Mouse (Mus musculus) neural tube, embryonic 10.5 days (tissue): Measurements from ENCODE around the gene Cyp39a1.

ENCODE experiments used
- DNase-seq: peaks from one replicate; pipeline ENCODE4 v3.0.0-alpha.2; 2017; ENCODE audit warnings: low spot score; ENCODE audit errors: extremely low spot score

Cyp39a1 gene

DNA sequence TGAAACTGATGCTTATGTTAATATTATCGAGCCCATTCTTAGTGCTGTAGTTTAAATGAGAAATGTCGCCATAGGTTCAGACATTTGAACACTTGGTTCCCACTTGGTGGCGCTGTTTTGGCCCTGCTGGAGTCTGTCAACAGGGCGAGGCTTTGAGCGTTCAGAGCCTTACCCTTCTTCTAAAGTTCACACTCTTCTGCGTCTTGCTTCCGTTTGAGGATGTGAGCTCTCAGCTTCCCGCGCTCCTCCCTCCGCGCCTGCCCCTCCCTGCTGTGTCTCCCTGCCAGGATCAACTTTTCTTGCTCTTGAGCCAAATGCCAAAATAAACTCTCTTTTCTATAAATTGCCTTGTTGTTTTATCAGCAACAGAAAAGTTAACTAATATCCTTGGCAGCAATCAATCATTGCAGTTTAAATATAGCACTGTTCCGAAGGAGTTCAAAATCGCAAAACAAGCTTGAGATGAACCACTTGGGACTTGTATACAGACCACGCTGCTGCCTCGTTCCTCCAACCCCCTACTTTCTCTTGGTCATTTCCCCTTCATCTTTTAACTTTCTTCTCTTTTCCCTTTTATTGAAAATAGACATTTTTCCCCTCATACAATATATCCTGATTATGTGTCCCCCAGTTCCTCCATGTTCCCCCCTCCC is 91.5 kb downstream of the Cyp39a1 start:
- no peak for DNase-seq

- no peak for DNase-seq
These were observed 117.3 kb downstream of the Cyp39a1 start for GRCm38 (mm10) chr17:43784531-43784930.

DNA sequence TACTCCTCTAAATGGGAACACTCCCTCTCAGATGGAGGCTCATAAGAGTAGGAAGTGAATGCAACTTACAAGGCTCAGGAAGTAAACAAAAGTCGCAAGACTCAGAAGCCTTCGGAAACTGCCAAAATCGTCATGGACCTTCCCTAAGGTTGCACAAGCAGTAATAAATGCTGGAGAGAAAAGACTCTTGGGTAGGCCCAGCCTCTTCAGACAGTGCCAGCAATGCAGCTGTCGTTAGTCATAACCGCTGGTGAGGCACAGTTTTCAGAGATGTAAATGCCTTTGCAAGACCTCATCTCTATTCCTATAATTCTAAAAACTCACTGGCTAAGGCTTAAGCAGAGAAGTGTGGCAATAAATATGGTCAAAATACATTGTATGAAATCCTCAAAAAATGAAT is 121.0 kb downstream of the Cyp39a1 start:
- no peak for DNase-seq

DNA sequence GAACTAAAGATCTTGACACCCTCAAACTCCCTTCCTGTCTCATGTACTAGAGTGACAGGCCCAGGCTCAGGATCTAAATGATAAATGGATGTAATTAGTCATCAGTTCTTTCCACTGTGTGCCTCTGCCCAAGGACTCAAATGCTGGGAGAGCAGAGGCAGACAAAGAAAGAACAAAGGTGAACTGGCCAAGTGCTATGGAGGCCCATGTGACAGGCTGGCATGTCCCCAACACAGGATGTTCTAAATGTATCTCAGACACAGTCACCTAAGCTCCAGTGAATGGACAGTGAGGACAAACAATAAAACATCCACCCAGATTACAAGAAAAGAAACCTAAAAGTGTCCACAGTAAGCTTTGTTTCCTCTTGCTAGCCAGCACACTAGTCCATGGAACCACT is 122.2 kb downstream of the Cyp39a1 start:
- no peak for DNase-seq

DNA sequence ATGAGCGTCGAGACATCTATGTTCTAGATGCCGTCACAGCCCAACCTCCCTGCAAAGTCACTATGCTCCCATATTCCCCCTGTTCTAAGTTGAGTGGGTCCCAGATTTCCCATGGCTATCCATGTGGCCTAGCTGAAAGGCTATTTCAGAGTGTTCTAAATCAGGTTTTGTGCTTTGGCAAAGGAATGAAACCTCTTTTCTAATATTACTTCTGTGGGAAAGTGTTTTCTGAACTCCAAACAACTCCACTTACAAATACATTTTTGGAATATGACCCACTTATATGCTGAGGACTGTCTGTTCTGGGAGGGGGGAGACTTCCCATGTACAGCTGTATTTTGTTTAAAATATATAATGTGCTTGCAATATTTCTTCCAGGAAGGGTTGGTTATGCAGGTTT is 124.5 kb downstream of the Cyp39a1 start:
- no peak for DNase-seq

DNA sequence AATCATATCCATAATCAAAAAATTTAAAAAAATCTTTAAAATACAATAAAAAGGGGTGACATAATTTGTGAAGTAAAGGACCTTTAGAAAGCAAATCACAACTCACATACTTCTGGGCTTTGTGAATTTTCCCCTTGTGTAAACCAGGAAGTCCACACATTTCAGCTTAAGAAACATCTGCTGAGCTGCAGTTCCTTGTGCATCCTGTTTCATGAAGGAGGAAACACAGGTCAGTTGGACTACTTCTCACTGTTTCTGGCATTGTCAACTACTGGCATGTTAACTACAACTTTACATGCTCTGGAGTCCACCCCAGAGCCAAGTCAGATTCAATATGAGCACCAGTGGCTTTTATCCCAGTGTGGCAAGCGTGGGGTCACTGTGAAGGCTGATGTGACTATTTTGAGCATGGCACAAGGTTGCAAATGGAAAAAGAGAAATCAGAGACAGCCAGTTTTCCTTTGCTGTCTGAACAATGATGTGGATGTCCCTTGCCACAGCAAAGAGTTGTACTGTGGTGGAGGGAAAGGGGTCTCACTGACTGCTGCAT is 127.6 kb downstream of the Cyp39a1 start:
- no peak for DNase-seq
